Comparison of ENCODE assay signal across 10 mouse cellular contexts in genomic region chr4:65839550-65840000, GRCm38 (mm10).
A peak's percentile ranks its signal among the peaks of the same experiment; 100 is the strongest.
DNase-seq lines count a peak whose midpoint lies in the region; ATAC-seq lines count a peak whose summit lies in the region.
"Had no signal": no experiment of that assay in that cellular context is flagged by ENCODE, and none has a peak within 500 bp of the region (broad histone marks: within the 10 kb centered on the region; RNA-seq: fewer than 3 reads in every experiment).

No protein-coding gene starts in this region.

- H3K36me3 ChIP-seq in forebrain, embryonic 14.5 days (ENCODE audit: control insufficient read depth, insufficient read depth, low read length) = no peaks in the 10 kb centered on the region
- no peaks in the 10 kb centered on the region for H3K36me3 ChIP-seq in neural tube, embryonic 11.5 days (ENCODE audit: control insufficient read depth, insufficient read depth, low read length)
- H3K36me3 ChIP-seq: liver, embryonic 13.5 days had no signal

- H3K4me3 ChIP-seq in forebrain, embryonic 14.5 days (ENCODE audit: low read depth, low read length) = no peak overlapping the region
- no peak overlapping the region for H3K4me3 ChIP-seq in neural tube, embryonic 11.5 days (ENCODE audit: low read depth, low read length)
- H3K4me3 ChIP-seq: liver, embryonic 13.5 days had no signal

- no peak overlapping the region for H3K4me2 ChIP-seq in forebrain, embryonic 14.5 days (ENCODE audit: low read length)
- H3K4me2 ChIP-seq in neural tube, embryonic 11.5 days (ENCODE audit: low read depth) = no peak overlapping the region
- H3K4me2 ChIP-seq: liver, embryonic 13.5 days had no signal

- 0 out of 2 replicates have a peak, but pooled peaks cover 3% of the 10 kb centered on the region for H3K27me3 ChIP-seq in forebrain, embryonic 14.5 days (replicated peaks; ENCODE audit: control insufficient read depth, insufficient read depth, low read length)
- peaks cover 11% of the 10 kb centered on the region for H3K27me3 ChIP-seq in neural tube, embryonic 11.5 days (ENCODE audit: control insufficient read depth, insufficient read depth, low read length)
- H3K27me3 ChIP-seq: liver, embryonic 13.5 days had no signal

- ATAC-seq in forebrain, embryonic 14.5 days = peak; percentile 91
- peak; percentile 90 for ATAC-seq in neural tube, embryonic 11.5 days (ENCODE audit: insufficient read depth, low FRiP score, low TSS enrichment)
- ATAC-seq in megakaryocyte-erythroid progenitor cell, adult 5-6 weeks (replicated peaks; ENCODE audit: low FRiP score, low TSS enrichment, poor library complexity, severe bottlenecking) = no peak

- H3K27ac ChIP-seq in forebrain, embryonic 14.5 days (ENCODE audit: low read depth, low read length) = 0 out of 2 replicates have a peak overlapping the region, but pooled peaks have one; percentile 23
- no peak overlapping the region for H3K27ac ChIP-seq in neural tube, embryonic 11.5 days (ENCODE audit: low read depth, low read length)
- H3K27ac ChIP-seq: liver, embryonic 13.5 days had no signal

- 3% methylated on average over 9 of the region's 9 CpGs for WGBS in forebrain, embryonic 14.5 days
- 35% methylated on average over 9 of the region's 9 CpGs for WGBS in neural tube, embryonic 11.5 days

- no peaks in the 10 kb centered on the region for H3K9me3 ChIP-seq in forebrain, embryonic 14.5 days (replicated peaks; ENCODE audit: control insufficient read depth, low read length)
- H3K9me3 ChIP-seq in neural tube, embryonic 11.5 days (ENCODE audit: control insufficient read depth, low read length) = no peaks in the 10 kb centered on the region
- H3K9me3 ChIP-seq: liver, embryonic 13.5 days had no signal

- peak; percentile 61 for DNase-seq in brain, embryonic 18.5 days (ENCODE audit: low read depth, low spot score)
- DNase-seq in forebrain, embryonic 14.5 days (ENCODE audit: low spot score) = peak; percentile 91
- DNase-seq in layer of hippocampus, postnatal 10 days (ENCODE audit: low spot score in 2 of 2) = peak; percentile 34 to 59
- peak; percentile 75 for DNase-seq in neural tube, embryonic 11.5 days (ENCODE audit: low spot score)
- DNase-seq in ovary, postnatal 36 days (ENCODE audit: low spot score) = no peak
- no peak for DNase-seq in adrenal gland, adult (ENCODE audit: inconsistent age in 2 of 2, low spot score in 1 of 2)
- no peak for DNase-seq in kidney, adult 11 months
- DNase-seq: liver, embryonic 13.5 days; thymus, postnatal 4 days had no signal

- no peak overlapping the region for H3K9ac ChIP-seq in forebrain, embryonic 14.5 days (ENCODE audit: low read length)
- H3K9ac ChIP-seq in neural tube, embryonic 11.5 days (ENCODE audit: low read length) = no peak overlapping the region
- H3K9ac ChIP-seq: liver, embryonic 13.5 days had no signal

- H3K4me1 ChIP-seq in forebrain, embryonic 14.5 days (ENCODE audit: control insufficient read depth, insufficient read depth, low read length) = peaks cover 14% of the 10 kb centered on the region
- no peaks in the 10 kb centered on the region for H3K4me1 ChIP-seq in neural tube, embryonic 11.5 days (ENCODE audit: control insufficient read depth, insufficient read depth, low read length)
- H3K4me1 ChIP-seq: liver, embryonic 13.5 days had no signal

Comparison
In these comparisons a context has a peak if more than half of its experiments do, and no peak if none do; other contexts are left out.
1. DNase-seq: peak in brain, embryonic 18.5 days (single experiment), forebrain, embryonic 14.5 days (single experiment), layer of hippocampus, postnatal 10 days (2 of 2) and neural tube, embryonic 11.5 days (single experiment); none in ovary, postnatal 36 days (single experiment), adrenal gland, adult (0 of 2) and kidney, adult 11 months (single experiment).